Mouse (Mus musculus) lung, adult 2 months (tissue): ENCODE measurements around the gene Cacna1g.

Experiments
- CTCF ChIP-seq: fragments of 200-500 bp; IDR thresholded peaks from 2 replicates; pipeline ENCODE4 v1.5.1; 2011; ENCODE audit warnings: mild to moderate bottlenecking, low read length, control low read depth; ENCODE audit not compliant: insufficient read depth
- POLR2A ChIP-seq: fragments of 200-500 bp; IDR thresholded peaks from 2 replicates; pipeline ENCODE4 v1.6.1; 2011; ENCODE audit warnings: low read depth, mild to moderate bottlenecking, control low read depth, low read length, borderline replicate concordance; ENCODE audit errors: extremely low read depth

DNA sequence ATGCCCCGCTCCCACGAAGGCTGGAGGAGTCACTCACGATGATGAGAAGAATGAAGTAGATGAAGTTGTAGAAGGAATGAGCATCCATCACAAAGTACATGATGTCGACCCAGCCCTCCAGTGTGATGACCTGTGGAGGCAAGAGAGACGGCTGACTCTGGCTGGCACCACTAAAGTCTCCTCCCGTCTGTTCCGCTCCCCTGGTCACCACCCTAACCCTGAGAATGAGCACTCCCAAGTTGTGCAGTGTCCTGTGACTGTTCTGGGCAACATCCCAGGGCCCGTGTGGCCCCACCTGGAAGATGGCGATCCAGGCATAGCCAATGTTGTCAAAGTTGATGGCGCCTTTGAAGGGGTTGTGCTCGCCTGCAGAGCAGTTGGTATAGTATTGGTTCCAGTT, 12.1 kb downstream of the Cacna1g start:
- no peak for TF ChIP-seq POLR2A
- no peak for TF ChIP-seq CTCF
